Mouse (Mus musculus) heart, postnatal 25 days (tissue): ENCODE results near the gene Jup. TPM values are rescaled to one million over a fixed set of nuclear protein-coding genes. Genes with fewer than 3 reads are reported as not detected.

ENCODE experiments used
- DNase-seq: peaks from one replicate; pipeline ENCODE4 v3.0.0; 2022; ENCODE audit warnings: low spot score
- intact Hi-C: fragments of 180-260 bp; cut with DNase I; formaldehyde crosslinking; loops from one replicate; pipeline ENCODE4 v1.15.1; 2025
- total RNA-seq, 2 experiments: library from RNA; stranded (reverse); gene quantifications; 2 replicates each; pipeline ENCODE4 v1.2.3; 2021

Jup gene
- total RNA-seq, 2 experiments from 2014 or later: 239 to 247 TPM

DNA sequence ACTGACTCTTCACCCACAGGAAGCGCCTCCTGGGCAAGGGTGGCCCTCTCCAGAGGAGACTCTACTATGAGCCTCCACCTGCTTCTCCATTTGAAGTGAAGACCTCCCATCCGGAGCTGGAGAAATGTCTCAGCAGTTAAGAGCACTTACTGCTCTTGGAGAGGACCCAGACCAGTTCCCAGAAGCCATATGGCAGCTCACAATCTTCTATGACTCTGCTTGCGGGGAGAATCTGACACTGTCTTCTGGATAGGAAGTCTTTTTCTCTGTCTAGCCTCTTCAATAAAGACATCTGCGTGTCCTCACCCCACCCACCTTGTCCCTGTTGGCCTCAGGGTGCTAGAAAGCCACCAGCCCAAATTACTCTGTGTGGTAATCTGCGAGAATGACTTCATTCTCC, 4.6 kb downstream of the Jup start:
- DNase-seq: no peak

DNA sequence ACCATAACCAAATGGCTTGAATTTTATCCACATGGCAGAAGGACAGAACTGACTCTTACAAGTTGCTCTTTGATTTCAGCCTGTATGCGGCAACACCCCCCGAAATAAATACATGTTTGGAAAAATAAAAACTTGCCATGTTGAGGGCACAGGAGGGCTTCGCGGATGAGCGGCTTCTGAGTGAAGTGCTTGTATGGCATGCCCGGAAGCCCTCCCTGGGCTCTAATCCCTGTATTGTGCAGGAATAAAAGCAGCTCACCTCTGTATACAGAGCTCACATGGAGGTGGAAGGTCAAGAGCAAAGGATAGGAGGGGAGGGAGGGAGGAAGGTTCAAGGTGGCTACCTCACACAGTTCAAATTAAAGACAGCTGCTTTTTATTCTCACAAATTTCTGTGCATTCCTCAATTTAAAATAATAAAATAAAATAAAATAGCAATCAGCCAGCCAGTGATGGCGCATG, 5.6 kb downstream of the Jup start:
- intact Hi-C loops: loop anchor here (2.0 kb wide), 1 partner anchor 15 kb away; no protein-coding TSS in a partner anchor
- no peak for DNase-seq

More for the DNA sequence above, 4.6 kb downstream of the Jup start:
- intact Hi-C loops: no loop called here

DNA sequence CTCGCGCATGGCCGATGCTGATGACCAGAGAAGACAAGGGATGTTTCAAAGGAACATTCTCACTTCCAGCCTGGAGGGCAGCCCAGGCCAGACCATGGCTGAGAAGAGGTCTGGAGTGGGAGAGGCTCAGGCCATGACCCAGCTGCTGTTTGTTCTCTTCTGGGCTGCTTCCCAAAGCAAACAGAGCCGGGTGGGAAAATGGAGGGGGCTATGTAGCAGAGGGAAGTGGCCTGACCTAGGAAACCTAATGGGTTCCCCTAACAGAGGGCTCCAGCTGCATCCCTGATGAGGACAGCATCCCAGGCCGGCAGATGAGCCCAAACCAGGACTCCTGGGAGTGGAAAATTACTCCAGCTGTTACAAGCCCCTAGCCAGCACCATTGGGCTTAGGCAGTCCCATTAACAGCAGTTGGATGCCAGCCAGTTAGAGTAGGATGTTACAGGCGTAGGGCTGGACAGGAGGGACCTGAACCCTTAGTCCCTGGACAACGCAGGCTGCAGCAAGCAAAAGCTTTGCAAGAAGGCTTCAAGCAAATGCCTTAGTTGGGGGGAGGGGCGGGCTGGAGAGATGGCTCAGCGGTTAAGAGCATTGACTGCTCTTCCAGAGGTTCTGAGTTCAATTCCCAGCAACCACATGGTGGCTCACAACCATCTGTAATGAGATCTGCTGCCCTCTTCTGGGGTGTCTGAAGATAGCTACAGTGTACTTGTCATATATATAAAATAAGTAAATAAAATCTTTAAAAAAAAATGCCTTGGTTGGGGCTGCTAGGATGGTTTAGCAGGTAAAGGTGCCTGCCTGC, 6.3 kb downstream of the Jup start:
- peak; percentile 91 for DNase-seq
- intact Hi-C loops: loop anchor here (2.0 kb wide), 1 partner anchor 14 kb away; no protein-coding TSS in a partner anchor

DNA sequence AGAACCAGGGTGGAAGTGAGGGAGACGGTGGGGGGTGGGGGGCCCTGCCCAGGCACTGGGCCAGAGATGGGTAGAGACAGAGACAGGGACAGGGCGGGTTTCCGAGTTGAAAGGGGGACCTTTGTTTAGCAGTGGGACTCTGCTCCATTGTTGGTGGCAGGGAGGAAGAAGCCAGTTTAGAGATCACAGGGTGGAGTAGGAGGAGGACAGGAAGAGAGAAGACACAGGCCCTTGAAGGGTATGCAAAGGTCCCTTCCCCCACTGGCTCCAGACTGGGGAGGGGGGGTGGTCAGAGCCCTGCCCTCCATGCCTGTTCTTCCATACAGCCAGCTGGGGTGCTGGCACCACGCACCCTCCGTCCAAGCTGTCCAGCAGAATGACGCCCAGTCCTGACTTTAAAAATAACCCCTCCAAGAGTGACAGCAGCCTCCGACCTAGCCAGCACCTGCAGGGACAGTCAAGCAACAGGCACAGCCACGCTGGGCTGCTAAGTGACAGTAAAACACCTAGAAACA, 7.6 kb downstream of the Jup start:
- intact Hi-C loops: loop anchor here (2.0 kb wide), 1 partner anchor 13 kb away; no protein-coding TSS in a partner anchor
- peak; percentile 63 for DNase-seq

GRCm38 (mm10) chr11:100388588-100388987, 9.0 kb downstream of the Jup start:
- intact Hi-C loops: no loop called here
- DNase-seq: peak; percentile 79

- peak; percentile 77 for DNase-seq
- intact Hi-C loops: no loop called here
These were observed 9.8 kb downstream of the Jup start for GRCm38 (mm10) chr11:100387589-100388375.

DNA sequence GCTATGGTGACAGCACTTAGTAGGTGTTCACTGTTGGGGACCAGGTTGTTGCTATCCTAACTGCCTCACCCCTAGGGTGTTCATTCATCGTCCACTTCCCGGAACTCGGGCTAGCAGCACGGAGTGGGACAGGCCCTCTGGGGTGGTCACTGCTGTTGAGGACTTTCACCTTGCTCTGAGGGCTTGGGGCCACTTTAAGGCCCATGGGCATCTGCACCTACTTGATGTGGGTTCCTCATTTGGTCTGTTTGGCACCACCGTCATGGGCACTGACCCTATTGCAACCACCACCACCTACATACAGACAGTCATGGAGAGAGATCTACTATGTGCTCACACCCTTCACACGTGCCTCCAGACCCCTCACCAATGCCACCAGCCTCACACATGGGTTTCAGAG, 10.5 kb downstream of the Jup start:
- intact Hi-C loops: no loop called here

GRCm38 (mm10) chr11:100386586-100386985, 11.0 kb downstream of the Jup start:
- intact Hi-C loops: no loop called here
- no peak for DNase-seq

More for the DNA sequence above, 10.5 kb downstream of the Jup start:
- DNase-seq: no peak

GRCm38 (mm10) chr11:100385016-100385415, 12.5 kb downstream of the Jup start:
- intact Hi-C loops: no loop called here
- DNase-seq: no peak

GRCm38 (mm10) chr11:100382682-100383081, 14.9 kb downstream of the Jup start:
- no peak for DNase-seq
- intact Hi-C loops: no loop called here

- DNase-seq: no peak
- intact Hi-C loops: no loop called here
These were observed 18.3 kb downstream of the Jup start for GRCm38 (mm10) chr11:100379311-100379710.

GRCm38 (mm10) chr11:100378446-100378845, 19.1 kb downstream of the Jup start:
- intact Hi-C loops: no loop called here
- no peak for DNase-seq

DNA sequence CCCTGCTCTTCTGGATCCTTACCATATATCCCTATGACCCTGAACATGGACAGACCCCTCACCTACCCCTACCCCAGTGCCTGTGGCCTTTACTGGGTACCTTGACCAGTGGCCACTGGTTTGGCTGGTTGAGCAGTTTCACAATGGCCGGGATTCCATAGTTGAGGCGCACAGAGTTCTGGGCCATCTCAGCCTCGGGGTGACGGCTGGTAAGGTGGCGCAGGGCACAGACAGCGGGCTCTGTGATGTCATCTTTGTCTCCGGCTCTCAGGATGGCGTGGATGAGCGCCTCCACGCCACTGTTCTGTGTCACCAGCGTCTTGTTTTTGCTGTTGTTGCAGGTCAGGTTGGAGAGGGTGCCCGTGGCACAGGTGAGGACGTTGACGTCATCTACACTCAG, 19.6 kb downstream of the Jup start:
- intact Hi-C loops: loop anchor here (2.0 kb wide), 1 partner anchor 13 kb away; no protein-coding TSS in a partner anchor
- DNase-seq: no peak

DNA sequence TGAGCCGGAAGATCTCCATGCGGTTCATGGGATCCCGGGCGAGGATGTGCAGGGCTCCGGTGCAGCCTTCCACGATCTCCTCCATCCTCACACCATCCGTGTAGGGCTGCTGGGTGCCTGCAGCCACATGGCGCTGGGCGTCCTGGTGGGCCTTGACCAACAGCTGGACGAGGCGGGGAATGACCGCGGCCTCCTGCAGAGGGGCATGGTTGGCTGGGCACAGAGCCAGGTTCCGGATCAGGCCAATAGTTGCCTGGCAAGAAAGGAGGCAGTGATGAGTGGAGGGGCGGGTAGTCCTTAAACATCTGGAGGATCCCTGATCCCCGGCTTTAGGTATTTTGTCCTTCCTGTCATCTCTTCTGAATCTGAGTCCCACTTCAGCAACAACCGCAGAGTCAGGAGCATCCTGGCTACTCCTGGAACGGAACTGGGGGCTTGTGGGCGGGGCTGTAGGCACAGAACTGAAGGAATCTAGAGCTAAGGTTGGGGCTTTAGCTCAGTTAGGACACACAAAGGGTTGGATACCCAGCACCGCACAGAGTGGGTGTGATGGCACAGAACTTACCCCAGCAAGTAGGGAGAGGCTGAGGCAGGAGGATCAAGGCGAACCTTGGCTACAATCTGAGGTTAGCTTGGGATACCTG, 20.7 kb downstream of the Jup start:
- intact Hi-C loops: loop anchor here (2.0 kb wide), 1 partner anchor 14 kb away; no protein-coding TSS in a partner anchor
- DNase-seq: no peak

DNA sequence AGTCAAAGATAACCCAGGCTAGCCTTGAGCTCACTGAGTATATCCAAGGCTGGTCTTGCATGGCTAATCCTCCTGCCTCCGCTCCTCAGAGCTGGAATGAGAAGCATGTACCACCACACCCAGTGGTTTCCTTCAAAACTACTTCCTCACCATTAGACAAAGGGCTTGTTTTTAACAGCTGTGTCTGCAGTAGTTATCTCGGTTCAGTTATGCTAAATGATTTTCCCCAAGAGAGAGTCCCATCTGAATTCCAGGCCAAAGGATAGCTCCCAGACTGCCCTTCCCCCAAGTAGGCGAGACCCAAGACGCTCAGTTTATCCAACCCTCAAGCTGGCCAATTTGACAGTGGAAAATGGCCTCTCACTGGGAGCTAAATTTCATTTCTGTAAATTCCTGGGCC, 21.6 kb downstream of the Jup start:
- intact Hi-C loops: loop anchor here (2.0 kb wide), 1 partner anchor 15 kb away; no protein-coding TSS in a partner anchor
- no peak for DNase-seq

- DNase-seq: no peak
- intact Hi-C loops: no loop called here
These were observed 22.4 kb downstream of the Jup start for GRCm38 (mm10) chr11:100375127-100375526.

DNA sequence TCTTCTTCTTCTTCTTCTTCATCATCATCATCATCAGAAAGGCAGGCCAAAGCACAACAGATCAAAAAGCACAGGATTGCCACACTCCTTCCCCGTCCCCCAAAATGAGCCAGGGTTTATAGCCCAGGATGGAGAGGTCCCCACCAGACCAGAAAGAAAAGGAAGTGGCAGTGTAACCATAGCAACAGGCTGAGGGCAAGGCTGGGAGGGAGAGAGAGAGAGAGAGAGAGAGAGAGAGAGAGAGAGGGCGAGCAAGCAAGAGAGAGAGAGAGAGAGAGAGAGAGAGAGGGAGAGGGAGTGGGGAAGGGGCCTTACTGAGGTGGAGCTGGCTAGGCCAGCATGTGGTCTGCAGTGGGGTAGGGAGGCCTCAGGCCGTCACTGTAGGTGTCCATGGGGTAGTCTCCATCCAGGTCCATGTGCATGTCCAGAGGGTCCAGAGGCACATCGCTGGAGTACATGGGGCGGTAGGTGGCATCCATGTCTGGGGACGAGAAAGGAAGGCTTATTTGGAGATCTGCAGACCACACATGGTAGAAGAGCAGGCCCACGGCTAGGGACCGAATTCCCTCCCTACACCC, 25.5 kb downstream of the Jup start:
- DNase-seq: no peak
- intact Hi-C loops: no loop called here

DNA sequence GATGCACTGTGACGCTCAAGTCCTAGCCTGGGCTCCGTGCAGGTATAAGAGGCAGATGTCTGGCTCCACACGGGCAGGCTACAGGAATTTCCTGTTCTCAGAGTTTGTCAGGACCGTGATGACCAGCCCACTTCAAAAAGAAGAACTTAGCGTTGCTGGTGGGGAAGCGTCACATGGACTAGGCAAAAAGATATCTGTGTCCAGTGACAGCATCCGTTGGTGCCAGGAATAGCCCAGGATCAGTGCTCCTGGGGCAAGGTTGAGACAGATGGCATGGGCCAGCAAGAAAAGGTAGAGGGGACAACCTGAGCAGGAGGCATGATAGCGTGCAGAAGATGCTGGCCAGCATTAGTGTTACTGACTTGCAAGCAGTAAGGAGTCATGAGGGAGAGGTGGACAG, 27.7 kb downstream of the Jup start:
- DNase-seq: no peak
- intact Hi-C loops: no loop called here

- intact Hi-C loops: no loop called here
- no peak for DNase-seq
These were observed 28.4 kb downstream of the Jup start for GRCm38 (mm10) chr11:100369145-100369544.
